In genomic region chr10:81564216-81564615, GRCm38 (mm10) we compare ENCODE assay signal across 8 mouse cellular contexts. TPM values are rescaled to one million over a fixed set of nuclear protein-coding genes. Genes with fewer than 3 reads are reported as not detected.
A peak's percentile ranks its signal among the peaks of the same experiment; 100 is the strongest.
DNase-seq lines count a peak whose midpoint lies in the region; ATAC-seq and TF ChIP-seq lines count a peak whose summit lies in the region.

No protein-coding gene starts in this region.

- TF ChIP-seq POLR2A in limb, embryonic 14.5 days (IDR thresholded peaks at IDR 0.05; ENCODE audit: borderline replicate concordance, extremely low read depth, insufficient read depth, insufficient read length): no peak
- no peak for TF ChIP-seq POLR2A in myocyte (IDR thresholded peaks at IDR 0.05; ENCODE audit: insufficient read length, low read depth)

- H3K27ac ChIP-seq in forebrain, embryonic 12.5 days: no peak overlapping the region
- H3K27ac ChIP-seq in hindbrain, embryonic 11.5 days (ENCODE audit: low read depth, low read length): no peak overlapping the region
- H3K27ac ChIP-seq in limb, embryonic 14.5 days (replicated peaks; ENCODE audit: low read depth, low read length): 0 out of 2 replicates have a peak overlapping the region, but pooled peaks have one; percentile 5

- H3K79me2 ChIP-seq in myocyte (ENCODE audit: control insufficient read depth, insufficient read depth): peaks cover 25% of the 10 kb centered on the region

- no peak overlapping the region for H3ac ChIP-seq in myocyte (ENCODE audit: control insufficient read depth, insufficient read length)

- peaks cover 71% of the 10 kb centered on the region for H3K4me1 ChIP-seq in forebrain, embryonic 12.5 days
- H3K4me1 ChIP-seq in hindbrain, embryonic 11.5 days (replicated peaks; ENCODE audit: control insufficient read depth, insufficient read depth, low read length): peaks cover 25% of the 10 kb centered on the region
- peaks cover 48% of the 10 kb centered on the region for H3K4me1 ChIP-seq in limb, embryonic 14.5 days (ENCODE audit: control insufficient read depth, insufficient read depth, low read length)

- 1% methylated on average over 10 of the region's 10 CpGs for WGBS in forebrain, embryonic 12.5 days
- WGBS in hindbrain, embryonic 11.5 days: 1% methylated on average over 10 of the region's 10 CpGs
- WGBS in limb, embryonic 14.5 days: 3% methylated on average over 4 of the region's 10 CpGs

- peaks cover 75% of the 10 kb centered on the region for H3K27me3 ChIP-seq in forebrain, embryonic 12.5 days
- H3K27me3 ChIP-seq in hindbrain, embryonic 11.5 days (ENCODE audit: control insufficient read depth, insufficient read depth, low read length): peaks cover 34% of the 10 kb centered on the region
- H3K27me3 ChIP-seq in limb, embryonic 14.5 days (ENCODE audit: control insufficient read depth, insufficient read depth, low read length): no peaks in the 10 kb centered on the region
- no peaks in the 10 kb centered on the region for H3K27me3 ChIP-seq in myocyte (ENCODE audit: control insufficient read depth, insufficient read depth, insufficient read length)

- no peak for ATAC-seq in forebrain, embryonic 12.5 days (ENCODE audit: low FRiP score)
- no peak for ATAC-seq in hindbrain, embryonic 11.5 days (ENCODE audit: low FRiP score)
- ATAC-seq in limb, embryonic 14.5 days (ENCODE audit: low FRiP score, low read depth): peak; percentile 24
- no peak for ATAC-seq in activated CD4-positive, CD25-positive, alpha-beta regulatory T cell, adult 4 months

- no peaks in the 10 kb centered on the region for H3K9me3 ChIP-seq in forebrain, embryonic 12.5 days
- no peaks in the 10 kb centered on the region for H3K9me3 ChIP-seq in hindbrain, embryonic 11.5 days (ENCODE audit: control insufficient read depth, low read length)
- no peaks in the 10 kb centered on the region for H3K9me3 ChIP-seq in limb, embryonic 14.5 days (ENCODE audit: control insufficient read depth, low read length)

- 0 out of 2 replicates have a peak overlapping the region, but pooled peaks have one; percentile 19 for H3K4me3 ChIP-seq in forebrain, embryonic 12.5 days (replicated peaks)
- peak overlapping the region; percentile 12; the same call in 1 of the 2 replicates for H3K4me3 ChIP-seq in hindbrain, embryonic 11.5 days (ENCODE audit: low read depth, low read length)
- H3K4me3 ChIP-seq in limb, embryonic 14.5 days (replicated peaks; ENCODE audit: low read length): peak overlapping the region; percentile 24
- no peak overlapping the region for H3K4me3 ChIP-seq in myocyte

- no peak overlapping the region for H3K9ac ChIP-seq in forebrain, embryonic 12.5 days
- no peak overlapping the region for H3K9ac ChIP-seq in hindbrain, embryonic 11.5 days (ENCODE audit: low read depth, low read length)
- no peak overlapping the region for H3K9ac ChIP-seq in limb, embryonic 14.5 days (ENCODE audit: low read depth, low read length, severe bottlenecking)

- peaks cover 27% of the 10 kb centered on the region for H3K36me3 ChIP-seq in forebrain, embryonic 12.5 days (replicated peaks)
- H3K36me3 ChIP-seq in hindbrain, embryonic 11.5 days (ENCODE audit: control insufficient read depth, insufficient read depth, low read length): no peaks in the 10 kb centered on the region
- H3K36me3 ChIP-seq in limb, embryonic 14.5 days (ENCODE audit: control insufficient read depth, insufficient read depth, low read length): peaks cover 51% of the 10 kb centered on the region
- peaks cover 3% of the 10 kb centered on the region for H3K36me3 ChIP-seq in myocyte (ENCODE audit: control insufficient read depth, insufficient read depth)

- peak overlapping the region; percentile 39 for H3K4me2 ChIP-seq in forebrain, embryonic 12.5 days
- peak overlapping the region; percentile 21; the same call in 1 of the 2 replicates for H3K4me2 ChIP-seq in hindbrain, embryonic 11.5 days (replicated peaks; ENCODE audit: low read depth, low read length)
- peak overlapping the region; percentile 42 for H3K4me2 ChIP-seq in limb, embryonic 14.5 days (replicated peaks; ENCODE audit: low read depth, low read length, severe bottlenecking)
- peak overlapping the region; percentile 32 for H3K4me2 ChIP-seq in myocyte (ENCODE audit: low read depth)

- DNase-seq in ovary, postnatal 36 days (ENCODE audit: low spot score): peak; percentile 61
- DNase-seq in ovary, postnatal 14 days (ENCODE audit: low spot score): no peak
- DNase-seq in hindbrain, embryonic 11.5 days (ENCODE audit: low spot score): peak; percentile 49
- no peak for DNase-seq in limb, embryonic 14.5 days (ENCODE audit: low spot score)
- no peak for DNase-seq in layer of hippocampus, postnatal 25 days (ENCODE audit: extremely low spot score in 1 of 2, low spot score in 1 of 2)

TF ChIP-seq in myocyte, 11 proteins besides CTCF, POLR2A, EP300 and RAD21:
- TF ChIP-seq MYOD1 (IDR thresholded peaks at IDR 0.05; ENCODE audit: control insufficient read depth in 1 of 3, insufficient read length in 2 of 3, low read depth in 2 of 3): peak in 2 of 3 experiments; percentile 47 to 97
- no peak for TF ChIP-seq MAX (IDR thresholded peaks at IDR 0.05; ENCODE audit: low read depth)
- no peak for TF ChIP-seq CEBPB (IDR thresholded peaks at IDR 0.05; ENCODE audit: insufficient read depth, poor library complexity, severe bottlenecking)
- TF ChIP-seq TCF3 (IDR thresholded peaks at IDR 0.05; ENCODE audit: insufficient read length, low read depth): peak; percentile 90
- TF ChIP-seq POLR2AphosphoS2 (IDR thresholded peaks at IDR 0.05; ENCODE audit: insufficient read length, low read depth): no peak
- TF ChIP-seq TCF12 (IDR thresholded peaks at IDR 0.05; ENCODE audit: insufficient read depth, poor library complexity, severe bottlenecking): no peak
- TF ChIP-seq E2F4 (IDR thresholded peaks at IDR 0.05; ENCODE audit: insufficient read depth): no peak
- TF ChIP-seq MYOG (IDR thresholded peaks at IDR 0.05; ENCODE audit: control insufficient read depth in 1 of 3, insufficient read depth in 1 of 3, insufficient read length in 2 of 3, low read depth in 2 of 3): peak; percentile 54 to 97 (median 84)
- TF ChIP-seq REST (IDR thresholded peaks at IDR 0.05; ENCODE audit: insufficient read depth, insufficient read length): no peak
TF ChIP-seq in myocyte: peak in this region for 3.

RNA-seq across cellular contexts. Expression of gene Aes, which starts 4.9 kb away (rescaled TPM):
- polyA plus RNA-seq in forebrain, embryonic 12.5 days (2016; fragmentation: Nextera tagmentation; extraction: Ambion mirVana): 520 TPM in 2 replicates
- 264 and 280 TPM in 2 replicates for polyA plus RNA-seq in hindbrain, embryonic 11.5 days (2014; fragmentation: Nextera tagmentation; extraction: Ambion mirVana)
- polyA plus RNA-seq in limb, embryonic 14.5 days (2012; rRNA removed): 472 and 473 TPM in 2 replicates
- polyA plus RNA-seq in limb, embryonic 14.5 days (2014; fragmentation: Nextera tagmentation; extraction: Ambion mirVana): 380 and 393 TPM in 2 replicates
- 639 TPM for polyA plus RNA-seq in myocyte (2012; fragmentation: generic; extraction: Trizol)
- polyA plus RNA-seq in activated CD4-positive, CD25-positive, alpha-beta regulatory T cell, adult 4 months (2017; shearing (Covaris generic)): 100 to 1,000 TPM; 120 to 125 TPM
- 100 to 1,000 TPM; 692 to 732 TPM for total RNA-seq in layer of hippocampus, postnatal 25 days (2021)

RNA-seq across cellular contexts. Expression of gene Tle2, which starts 10.1 kb away (rescaled TPM):
- 14.3 and 16.5 TPM in 2 replicates for polyA plus RNA-seq in forebrain, embryonic 12.5 days (2016; fragmentation: Nextera tagmentation; extraction: Ambion mirVana)
- 7.2 and 8.8 TPM in 2 replicates for polyA plus RNA-seq in hindbrain, embryonic 11.5 days (2014; fragmentation: Nextera tagmentation; extraction: Ambion mirVana)
- 250 and 345 TPM in 2 replicates for polyA plus RNA-seq in limb, embryonic 14.5 days (2012; rRNA removed)
- 38.1 and 52.2 TPM in 2 replicates for polyA plus RNA-seq in limb, embryonic 14.5 days (2014; fragmentation: Nextera tagmentation; extraction: Ambion mirVana)
- 11.3 TPM for polyA plus RNA-seq in myocyte (2012; fragmentation: generic; extraction: Trizol)
- polyA plus RNA-seq in activated CD4-positive, CD25-positive, alpha-beta regulatory T cell, adult 4 months (2017; shearing (Covaris generic)): 1 to 10 TPM in 1 of 2 experiments, under 1 TPM in 1; 0.78 to 1.5 TPM
- total RNA-seq in layer of hippocampus, postnatal 25 days (2021): 10 to 100 TPM; 22.5 to 32.3 TPM

RNA-seq across cellular contexts. Expression of gene Gna11, which starts 19.2 kb away (rescaled TPM):
- polyA plus RNA-seq in forebrain, embryonic 12.5 days (2016; fragmentation: Nextera tagmentation; extraction: Ambion mirVana): 74.8 and 75.9 TPM in 2 replicates
- polyA plus RNA-seq in hindbrain, embryonic 11.5 days (2014; fragmentation: Nextera tagmentation; extraction: Ambion mirVana): 57.3 and 61.7 TPM in 2 replicates
- 97.4 and 116 TPM in 2 replicates for polyA plus RNA-seq in limb, embryonic 14.5 days (2012; rRNA removed)
- 89.1 and 91.7 TPM in 2 replicates for polyA plus RNA-seq in limb, embryonic 14.5 days (2014; fragmentation: Nextera tagmentation; extraction: Ambion mirVana)
- polyA plus RNA-seq in myocyte (2012; fragmentation: generic; extraction: Trizol): 58.2 TPM
- 10 to 100 TPM; 21.7 to 24.5 TPM for polyA plus RNA-seq in activated CD4-positive, CD25-positive, alpha-beta regulatory T cell, adult 4 months (2017; shearing (Covaris generic))
- total RNA-seq in layer of hippocampus, postnatal 25 days (2021): 100 to 1,000 TPM; 110 to 121 TPM

RNA-seq across cellular contexts. Expression of gene Tle6, which starts 36.7 kb away (rescaled TPM):
- 3.1 and 4.3 TPM in 2 replicates for polyA plus RNA-seq in forebrain, embryonic 12.5 days (2016; fragmentation: Nextera tagmentation; extraction: Ambion mirVana)
- 5.1 and 7.7 TPM in 2 replicates for polyA plus RNA-seq in hindbrain, embryonic 11.5 days (2014; fragmentation: Nextera tagmentation; extraction: Ambion mirVana)
- polyA plus RNA-seq in limb, embryonic 14.5 days (2012; rRNA removed): 24.2 and 28.0 TPM in 2 replicates
- 9.2 and 16.6 TPM in 2 replicates for polyA plus RNA-seq in limb, embryonic 14.5 days (2014; fragmentation: Nextera tagmentation; extraction: Ambion mirVana)
- 15.3 TPM for polyA plus RNA-seq in myocyte (2012; fragmentation: generic; extraction: Trizol)
- under 1 TPM in 1 of 2 experiments, not detected in 1; 0.89 TPM for polyA plus RNA-seq in activated CD4-positive, CD25-positive, alpha-beta regulatory T cell, adult 4 months (2017; shearing (Covaris generic))
- 1 to 10 TPM; 1.7 to 4.1 TPM for total RNA-seq in layer of hippocampus, postnatal 25 days (2021)

RNA-seq across cellular contexts. Expression of gene Gna15, which starts 40.2 kb away (rescaled TPM):
- 0.49 and 0.92 TPM in 2 replicates for polyA plus RNA-seq in forebrain, embryonic 12.5 days (2016; fragmentation: Nextera tagmentation; extraction: Ambion mirVana)
- polyA plus RNA-seq in hindbrain, embryonic 11.5 days (2014; fragmentation: Nextera tagmentation; extraction: Ambion mirVana): 0.56 and 0.66 TPM in 2 replicates
- 3.7 and 3.8 TPM in 2 replicates for polyA plus RNA-seq in limb, embryonic 14.5 days (2012; rRNA removed)
- 3.4 and 3.8 TPM in 2 replicates for polyA plus RNA-seq in limb, embryonic 14.5 days (2014; fragmentation: Nextera tagmentation; extraction: Ambion mirVana)
- not detected for polyA plus RNA-seq in myocyte (2012; fragmentation: generic; extraction: Trizol)
- 10 to 100 TPM; 55.2 to 62.0 TPM for polyA plus RNA-seq in activated CD4-positive, CD25-positive, alpha-beta regulatory T cell, adult 4 months (2017; shearing (Covaris generic))
- 1 to 10 TPM; 2.4 to 3.2 TPM for total RNA-seq in layer of hippocampus, postnatal 25 days (2021)

Comparison
In these comparisons a context has a peak if more than half of its experiments do, and no peak if none do; other contexts are left out.
1. DNase-seq: peak in ovary, postnatal 36 days (single experiment) and hindbrain, embryonic 11.5 days (single experiment); none in ovary, postnatal 14 days (single experiment), limb, embryonic 14.5 days (single experiment) and layer of hippocampus, postnatal 25 days (0 of 2).
2. Peak in every context shown above with its lines, with median percentiles within 50 percentile points of each other: H3K4me2 ChIP-seq.